Mouse (Mus musculus): ENCODE measurements around the gene Atp6v0a2.

- TF ChIP-seq CTCF (conservative IDR thresholded peaks at IDR 0.05 in 1 of 2, IDR thresholded peaks at IDR 0.05 in 1 of 2; ENCODE audit: low read depth in 2 of 2, low read length in 2 of 2) (no peak), HCFC1 (IDR thresholded peaks at IDR 0.05; ENCODE audit: low read depth, low read length) (no peak), USF2 (conservative IDR thresholded peaks at IDR 0.05; ENCODE audit: low read depth, low read length) (no peak), KAT2A (IDR thresholded peaks at IDR 0.05; ENCODE audit: insufficient replicate concordance, low read length) (no peak), ZMIZ1 (IDR thresholded peaks at IDR 0.05; ENCODE audit: low read depth, low read length) (no peak), MAFK (IDR thresholded peaks at IDR 0.05; ENCODE audit: insufficient replicate concordance, low read length) (no peak), RAD21 (IDR thresholded peaks at IDR 0.05; ENCODE audit: low read depth, low read length) (no peak), POLR2A (IDR thresholded peaks at IDR 0.05; ENCODE audit: low read depth, low read length) (no peak), CHD1 (IDR thresholded peaks at IDR 0.05; ENCODE audit: low read depth, low read length) (no peak), POLR2AphosphoS2 (IDR thresholded peaks at IDR 0.05; ENCODE audit: low read depth, low read length) (no peak), CHD2 (IDR thresholded peaks at IDR 0.05; ENCODE audit: low read length) (no peak), ZC3H11A (IDR thresholded peaks at IDR 0.05; ENCODE audit: low read depth, low read length) (no peak), NRF1 (IDR thresholded peaks at IDR 0.05; ENCODE audit: low read depth, low read length) (no peak), USF1 (IDR thresholded peaks at IDR 0.05; ENCODE audit: low read depth, low read length) (no peak)
Observed at GRCm38 (mm10) chr5:124729662-124730206, 101.4 kb downstream of the Atp6v0a2 start.

All from CH12.LX (cell line).